In genomic region chr11:98741051-98741620, GRCm38 (mm10) we compare ENCODE assay signal across 1 mouse cellular context.
TF ChIP-seq lines count a peak whose summit lies in the region.

No protein-coding gene starts in this region.

TF ChIP-seq in CH12.LX, 34 proteins besides CTCF, POLR2A, EP300 and RAD21 (continued from another document):
- no peak for TF ChIP-seq NELFE (IDR thresholded peaks at IDR 0.05; ENCODE audit: low read depth, low read length)
- TF ChIP-seq KAT2A (IDR thresholded peaks at IDR 0.05; ENCODE audit: insufficient replicate concordance, low read length) = no peak
- no peak for TF ChIP-seq RCOR1 (conservative IDR thresholded peaks at IDR 0.05; ENCODE audit: low read depth, low read length)
